Mouse (Mus musculus) right cerebral cortex, postnatal 4 days (tissue): Measurements from ENCODE around the gene Dtnbp1.
A peak's percentile ranks its signal among the peaks of the same experiment; 100 is the strongest.

Experiments used
- DNase-seq: peaks from one replicate; pipeline ENCODE4 v3.0.0-alpha.2; 2022

The Dtnbp1 gene

GRCm38 (mm10) chr13:45001911-45002615 is at the start of gene Dtnbp1:
Gene Dtnbp1, minus strand, starts transcription at chr13:45002147.
- DNase-seq, result peak; percentile 77

- no peak for DNase-seq
These were observed 47.5 kb upstream of the Dtnbp1 start for GRCm38 (mm10) chr13:45049261-45050020.

GRCm38 (mm10) chr13:45043466-45043865 is 41.5 kb upstream of the Dtnbp1 start:
- DNase-seq, result no peak

GRCm38 (mm10) chr13:45040741-45041140 is 38.8 kb upstream of the Dtnbp1 start:
- DNase-seq, result no peak

- DNase-seq, result no peak
These were observed 38.2 kb upstream of the Dtnbp1 start for GRCm38 (mm10) chr13:45040195-45040594.

- no peak for DNase-seq
These were observed 34.5 kb upstream of the Dtnbp1 start for GRCm38 (mm10) chr13:45036417-45036816.

- DNase-seq, result no peak
These were observed 32.8 kb upstream of the Dtnbp1 start for GRCm38 (mm10) chr13:45034759-45035158.

- DNase-seq, result no peak
These were observed 31.4 kb upstream of the Dtnbp1 start for GRCm38 (mm10) chr13:45033360-45033759.

- no peak for DNase-seq
These were observed 30.5 kb upstream of the Dtnbp1 start for GRCm38 (mm10) chr13:45032484-45032883.

- DNase-seq, result no peak
These were observed 29.8 kb upstream of the Dtnbp1 start for GRCm38 (mm10) chr13:45031748-45032147.

GRCm38 (mm10) chr13:45031314-45031713 is 29.4 kb upstream of the Dtnbp1 start:
- DNase-seq, result no peak

- DNase-seq, result peak; percentile 92
These were observed 28.9 kb upstream of the Dtnbp1 start for GRCm38 (mm10) chr13:45030830-45031229.

GRCm38 (mm10) chr13:45029791-45030190 is 27.8 kb upstream of the Dtnbp1 start:
- DNase-seq, result no peak

GRCm38 (mm10) chr13:45026291-45026690 is 24.3 kb upstream of the Dtnbp1 start:
- no peak for DNase-seq

- DNase-seq, result no peak
These were observed 22.9 kb upstream of the Dtnbp1 start for GRCm38 (mm10) chr13:45024821-45025220.

GRCm38 (mm10) chr13:45023356-45024150 is 21.6 kb upstream of the Dtnbp1 start:
- no peak for DNase-seq

GRCm38 (mm10) chr13:45008150-45008549 is 6.2 kb upstream of the Dtnbp1 start:
- DNase-seq, result peak; percentile 55

GRCm38 (mm10) chr13:45007726-45008125 is 5.8 kb upstream of the Dtnbp1 start:
- DNase-seq, result no peak

GRCm38 (mm10) chr13:45006483-45006882 is 4.5 kb upstream of the Dtnbp1 start:
- peak; percentile 26 for DNase-seq

GRCm38 (mm10) chr13:45005861-45006260 is 3.9 kb upstream of the Dtnbp1 start:
- DNase-seq, result no peak

GRCm38 (mm10) chr13:45004987-45005592 is 3.1 kb upstream of the Dtnbp1 start:
- DNase-seq, result no peak

- no peak for DNase-seq
These were observed 1.1 kb upstream of the Dtnbp1 start for GRCm38 (mm10) chr13:45003026-45003425.
